Mouse (Mus musculus) frontal cortex, postnatal 14 days (tissue): ENCODE data around the gene Arglu1.

Experiments
- DNase-seq, 2 experiments: peaks; one replicate each; pipeline ENCODE4 v3.0.0; 2022; ENCODE audit warnings: low spot score in 2 of 2

The Arglu1 gene

GRCm38 (mm10) chr8:8658426-8659224, 31.7 kb downstream of the Arglu1 start:
- peak; percentile 75 to 83 for DNase-seq

- no peak for DNase-seq
These were observed 32.5 kb downstream of the Arglu1 start for GRCm38 (mm10) chr8:8657692-8658355.

GRCm38 (mm10) chr8:8656578-8657441, 33.5 kb downstream of the Arglu1 start:
- DNase-seq: no peak

- no peak for DNase-seq
These were observed 34.7 kb downstream of the Arglu1 start for GRCm38 (mm10) chr8:8655346-8656340.

GRCm38 (mm10) chr8:8653906-8654489, 36.3 kb downstream of the Arglu1 start:
- no peak for DNase-seq

GRCm38 (mm10) chr8:8653343-8653742, 37.0 kb downstream of the Arglu1 start:
- no peak for DNase-seq

GRCm38 (mm10) chr8:8652388-8652787, 37.9 kb downstream of the Arglu1 start:
- no peak for DNase-seq

GRCm38 (mm10) chr8:8649944-8650343, 40.4 kb downstream of the Arglu1 start:
- peak; percentile 62 to 76 for DNase-seq

GRCm38 (mm10) chr8:8649536-8649935, 40.8 kb downstream of the Arglu1 start:
- DNase-seq: no peak

- DNase-seq: no peak
These were observed 41.6 kb downstream of the Arglu1 start for GRCm38 (mm10) chr8:8648686-8649085.

- no peak for DNase-seq
These were observed 42.5 kb downstream of the Arglu1 start for GRCm38 (mm10) chr8:8647824-8648223.

- no peak for DNase-seq
These were observed 43.0 kb downstream of the Arglu1 start for GRCm38 (mm10) chr8:8647319-8647718.

GRCm38 (mm10) chr8:8644160-8644915, 46.0 kb downstream of the Arglu1 start:
- DNase-seq: no peak

- no peak for DNase-seq
These were observed 50.1 kb downstream of the Arglu1 start for GRCm38 (mm10) chr8:8640264-8640588.

- no peak for DNase-seq
These were observed 50.6 kb downstream of the Arglu1 start for GRCm38 (mm10) chr8:8639569-8640263.

- DNase-seq: no peak
These were observed 58.9 kb downstream of the Arglu1 start for GRCm38 (mm10) chr8:8631394-8631793.

- no peak for DNase-seq
These were observed 66.3 kb downstream of the Arglu1 start for GRCm38 (mm10) chr8:8624017-8624416.

GRCm38 (mm10) chr8:8623486-8623885, 66.8 kb downstream of the Arglu1 start:
- no peak for DNase-seq

- no peak for DNase-seq
These were observed 67.8 kb downstream of the Arglu1 start for GRCm38 (mm10) chr8:8622476-8622875.
